Mouse (Mus musculus): ENCODE data around the gene Impdh1.

Gene Impdh1

DNA sequence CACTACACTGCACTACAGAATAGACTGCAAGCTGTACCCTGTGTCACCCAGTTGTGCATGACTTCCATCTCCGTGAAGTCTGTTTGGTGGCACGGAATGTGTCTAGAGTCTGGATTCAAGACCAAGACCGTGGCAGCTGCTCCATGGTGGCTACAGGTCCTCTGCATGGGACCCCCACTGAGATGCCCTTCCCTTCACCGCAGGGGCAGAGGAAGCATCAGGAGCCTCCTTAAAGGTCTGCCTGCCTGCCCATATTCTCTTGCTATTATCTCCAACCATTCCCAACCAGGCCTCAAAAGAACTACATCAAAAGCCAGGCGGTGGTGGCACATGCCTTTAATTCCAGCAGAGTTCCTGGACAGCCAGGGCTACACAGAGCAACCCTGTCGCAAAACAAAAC is 14.2 kb upstream of the Impdh1 start:
- no peak for TF ChIP-seq GATA4 (IDR thresholded peaks at IDR 0.05; ENCODE audit: insufficient replicate concordance, low read length)

DNA sequence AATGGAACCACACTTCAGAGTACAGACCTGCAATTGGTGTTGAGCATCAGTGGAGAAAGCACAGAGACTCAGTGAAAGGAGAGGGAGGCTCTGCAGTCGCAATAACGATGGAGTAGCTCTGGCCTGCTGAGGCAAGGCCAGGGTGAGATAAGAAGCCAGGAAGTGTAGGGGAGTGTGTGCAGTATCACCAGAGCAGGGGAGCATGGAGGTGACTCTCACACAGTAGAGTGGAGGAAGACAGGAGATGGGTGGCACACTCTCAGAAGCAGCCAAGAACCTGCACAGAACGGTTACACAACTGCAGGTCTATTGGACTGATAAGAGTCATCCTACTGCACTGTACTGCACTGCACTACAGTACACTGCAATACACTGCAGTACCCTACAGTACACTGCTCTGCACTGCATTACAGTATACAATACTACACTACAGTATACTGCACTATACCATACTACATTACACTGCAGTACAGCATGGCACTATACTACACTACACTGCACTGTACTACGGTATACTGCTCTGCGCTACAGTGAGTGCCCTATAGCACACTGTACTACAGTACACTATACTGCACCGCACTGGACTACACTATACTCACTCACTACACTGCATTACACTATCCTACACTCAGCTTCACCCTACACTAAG is 13.2 kb upstream of the Impdh1 start:
- no peak for TF ChIP-seq GATA4 (IDR thresholded peaks at IDR 0.05; ENCODE audit: insufficient replicate concordance, low read length)

- TF ChIP-seq GATA4 (IDR thresholded peaks at IDR 0.05; ENCODE audit: insufficient replicate concordance, low read length): no peak
These were observed 983 bp downstream of the Impdh1 start for GRCm38 (mm10) chr6:29215181-29215580.

DNA sequence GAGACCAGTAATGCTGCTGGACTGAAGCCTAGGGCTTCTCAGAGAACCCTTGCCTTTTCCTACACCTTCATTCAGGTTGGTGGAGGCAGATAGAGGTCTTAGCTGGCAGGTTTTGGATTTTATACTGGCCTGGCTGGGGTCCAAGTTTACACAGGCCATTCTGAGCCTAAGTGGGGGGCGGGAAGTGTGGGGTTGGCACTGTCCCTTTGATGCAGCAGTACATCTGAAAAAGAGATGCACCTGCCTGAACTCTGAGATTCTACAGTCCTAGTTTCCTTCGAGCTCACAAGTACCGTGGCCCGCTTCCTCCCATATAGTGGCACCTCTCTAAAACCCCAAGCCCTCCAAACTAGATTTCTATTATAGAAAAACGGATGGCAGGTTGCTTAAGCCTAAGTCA is 1.4 kb downstream of the Impdh1 start:
- no peak for TF ChIP-seq GATA4 (IDR thresholded peaks at IDR 0.05; ENCODE audit: insufficient replicate concordance, low read length)

DNA sequence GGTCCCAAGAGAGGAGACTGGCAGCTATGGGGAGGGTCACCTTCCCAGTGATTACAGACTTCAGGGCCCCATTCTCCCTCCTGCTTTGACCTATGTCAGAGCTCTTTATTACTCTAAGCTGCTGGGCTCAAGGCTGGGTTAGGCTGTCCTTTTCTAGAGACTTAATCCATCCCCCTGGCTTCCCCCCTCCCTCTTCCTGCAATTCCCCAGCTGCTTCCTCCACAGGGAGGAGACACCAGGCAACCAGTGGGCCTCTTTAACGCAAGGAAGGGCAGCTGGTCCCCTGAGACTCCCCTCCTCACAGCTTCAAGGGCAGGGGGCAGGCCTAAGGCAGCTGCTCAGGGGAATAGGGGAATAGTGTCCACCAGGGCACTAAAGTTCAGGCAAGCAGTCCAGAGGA is 1.9 kb downstream of the Impdh1 start:
- no peak for TF ChIP-seq GATA4 (IDR thresholded peaks at IDR 0.05; ENCODE audit: insufficient replicate concordance, low read length)

DNA sequence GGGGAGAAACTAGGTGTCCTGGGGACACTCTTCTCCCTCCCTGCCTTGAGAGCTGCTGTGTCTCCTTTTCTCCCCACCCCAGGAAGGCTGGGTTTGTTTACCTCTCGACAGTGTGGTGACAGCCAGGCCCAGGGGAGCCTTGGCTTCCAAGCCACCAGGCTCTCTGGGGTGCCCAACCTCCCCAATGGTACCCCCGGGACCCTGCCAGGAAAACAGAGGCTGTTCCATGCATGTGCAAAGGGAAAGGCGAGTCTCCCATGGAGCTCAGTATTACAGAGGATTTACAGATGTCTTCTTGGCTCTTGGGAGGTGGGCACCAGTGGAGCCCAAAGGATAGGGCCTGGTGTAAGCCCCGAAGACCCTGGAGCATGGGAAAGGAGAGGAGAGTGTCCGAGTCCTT is 2.7 kb downstream of the Impdh1 start:
- TF ChIP-seq GATA4 (IDR thresholded peaks at IDR 0.05; ENCODE audit: insufficient replicate concordance, low read length): no peak

GRCm38 (mm10) chr6:29211806-29212492 is 4.2 kb downstream of the Impdh1 start:
- TF ChIP-seq GATA4 (IDR thresholded peaks at IDR 0.05; ENCODE audit: insufficient replicate concordance, low read length): no peak

GRCm38 (mm10) chr6:29211146-29211545 is 5.0 kb downstream of the Impdh1 start:
- no peak for TF ChIP-seq GATA4 (IDR thresholded peaks at IDR 0.05; ENCODE audit: insufficient replicate concordance, low read length)

DNA sequence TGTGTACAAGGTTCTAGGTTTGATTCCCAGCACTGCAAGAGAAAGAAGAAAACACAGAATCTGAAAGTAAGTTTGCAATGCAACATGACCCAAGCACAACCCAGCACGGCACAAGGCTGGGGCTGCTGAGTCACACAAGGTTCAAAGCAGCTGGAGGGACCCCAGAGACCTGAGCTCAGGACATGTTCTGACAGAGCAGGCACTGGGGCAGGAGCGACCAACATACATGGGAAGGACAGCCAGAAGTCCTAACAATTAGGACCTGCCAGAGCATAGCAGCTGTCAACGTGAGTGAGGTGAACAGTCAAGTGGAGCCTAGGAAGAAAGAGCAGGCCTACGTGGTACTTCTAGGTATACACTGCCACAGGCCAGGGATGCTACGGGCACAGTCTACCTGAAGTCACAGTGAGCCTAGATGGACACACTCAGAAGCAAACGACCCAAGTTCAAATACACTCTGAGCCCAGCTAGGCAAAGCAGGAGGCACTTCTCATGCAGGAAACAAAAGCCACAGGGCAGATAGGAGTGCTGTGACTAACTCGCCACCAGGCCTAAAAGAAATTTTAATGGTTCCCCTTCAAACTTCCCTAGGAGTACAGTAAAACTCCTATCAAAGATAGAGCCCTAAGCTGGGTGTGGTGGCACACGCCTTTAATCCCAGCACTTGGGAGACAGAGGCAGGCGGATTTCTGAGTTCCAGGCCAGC is 5.8 kb downstream of the Impdh1 start:
- no peak for TF ChIP-seq GATA4 (IDR thresholded peaks at IDR 0.05; ENCODE audit: insufficient replicate concordance, low read length)

DNA sequence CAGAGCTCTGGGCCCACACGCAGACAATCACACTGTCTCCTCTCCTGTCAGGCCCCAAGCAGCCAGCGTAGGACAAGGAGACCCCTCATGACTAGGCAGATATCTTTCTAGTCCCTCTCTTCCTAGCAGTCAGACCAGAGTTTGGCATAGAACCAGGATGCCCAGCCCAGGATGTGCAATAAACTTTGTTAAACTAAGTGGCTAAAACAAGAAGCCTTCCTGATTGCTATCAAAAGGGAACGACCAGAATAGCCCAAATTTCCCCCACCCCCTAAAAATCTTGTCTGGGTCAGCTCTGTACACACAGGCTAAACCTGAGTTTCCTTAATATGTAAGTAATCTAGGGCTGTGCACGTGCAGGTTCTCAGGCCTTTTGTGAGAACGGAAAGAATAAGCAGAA is 8.0 kb downstream of the Impdh1 start:
- TF ChIP-seq GATA4 (IDR thresholded peaks at IDR 0.05; ENCODE audit: insufficient replicate concordance, low read length): peak; percentile 32; the same call in 1 of the 2 replicates

GRCm38 (mm10) chr6:29207017-29207416 is 9.1 kb downstream of the Impdh1 start:
- no peak for TF ChIP-seq GATA4 (IDR thresholded peaks at IDR 0.05; ENCODE audit: insufficient replicate concordance, low read length)

GRCm38 (mm10) chr6:29206006-29206405 is 10.2 kb downstream of the Impdh1 start:
- no peak for TF ChIP-seq GATA4 (IDR thresholded peaks at IDR 0.05; ENCODE audit: insufficient replicate concordance, low read length)

DNA sequence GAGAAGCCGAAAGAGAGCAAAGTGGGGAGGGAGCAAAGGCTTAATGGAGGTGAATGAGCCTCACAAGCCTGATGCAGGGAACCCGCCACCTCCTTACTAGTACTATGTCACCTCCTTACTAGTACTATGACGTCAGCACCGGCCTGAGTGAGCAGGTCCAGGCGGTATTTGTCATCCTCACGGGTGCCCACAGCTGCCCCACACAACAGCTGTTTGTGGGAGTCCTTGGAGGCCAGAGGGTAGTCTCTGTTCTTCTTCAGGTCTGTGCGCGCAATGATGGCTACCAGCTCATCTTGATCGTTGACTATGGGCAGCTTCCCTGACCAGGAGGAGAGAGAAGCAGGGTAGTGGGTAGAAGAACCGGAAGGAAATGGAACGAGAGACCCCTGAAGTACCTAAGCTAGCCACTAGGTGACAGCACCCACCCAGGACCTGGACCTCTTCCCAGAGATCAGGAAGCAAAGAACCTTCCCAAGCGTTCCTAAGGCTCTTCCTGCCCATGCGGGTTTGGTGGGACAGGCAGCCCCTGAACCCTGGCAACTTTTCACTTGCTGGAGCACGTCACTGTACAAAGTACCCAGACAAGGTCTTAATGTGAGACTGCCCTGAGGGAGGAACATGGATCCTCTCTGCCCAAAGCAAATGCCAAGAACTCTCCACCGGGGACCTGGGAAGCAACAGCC is 11.1 kb downstream of the Impdh1 start:
- TF ChIP-seq GATA4 (IDR thresholded peaks at IDR 0.05; ENCODE audit: insufficient replicate concordance, low read length): no peak

DNA sequence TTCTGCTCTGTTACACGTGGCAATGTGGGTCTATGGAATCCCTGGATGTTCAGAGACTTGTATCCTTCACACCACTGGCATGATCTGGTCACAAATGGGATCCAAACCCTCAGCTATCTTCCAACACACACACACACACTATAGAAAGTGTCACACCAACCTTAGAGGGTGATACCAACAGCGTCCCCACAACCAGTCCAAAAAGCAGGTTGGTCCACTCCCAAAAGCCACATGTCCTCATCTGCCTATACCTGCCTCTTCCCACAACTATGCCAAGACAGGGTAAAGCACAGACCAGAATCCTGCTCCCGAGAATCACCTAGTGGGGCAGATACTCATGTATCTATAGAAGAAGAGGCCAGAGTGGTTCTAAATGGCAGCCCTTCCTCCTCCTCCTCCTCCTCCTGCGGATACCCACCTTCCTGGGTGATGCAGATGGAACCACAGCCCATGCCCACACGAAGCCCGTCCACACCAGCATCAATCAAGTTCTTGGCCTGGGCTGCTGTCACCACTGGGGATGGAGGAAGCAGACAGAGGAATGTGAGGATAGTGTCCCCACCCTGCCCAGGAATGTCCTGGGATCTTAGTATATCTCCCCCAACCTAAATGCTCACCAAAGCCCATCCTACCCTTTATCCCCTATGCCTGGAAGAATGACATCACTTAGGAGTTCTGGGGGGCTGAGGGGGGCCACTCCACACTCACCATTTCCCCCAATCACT is 12.1 kb downstream of the Impdh1 start:
- TF ChIP-seq GATA4 (IDR thresholded peaks at IDR 0.05; ENCODE audit: insufficient replicate concordance, low read length): no peak

DNA sequence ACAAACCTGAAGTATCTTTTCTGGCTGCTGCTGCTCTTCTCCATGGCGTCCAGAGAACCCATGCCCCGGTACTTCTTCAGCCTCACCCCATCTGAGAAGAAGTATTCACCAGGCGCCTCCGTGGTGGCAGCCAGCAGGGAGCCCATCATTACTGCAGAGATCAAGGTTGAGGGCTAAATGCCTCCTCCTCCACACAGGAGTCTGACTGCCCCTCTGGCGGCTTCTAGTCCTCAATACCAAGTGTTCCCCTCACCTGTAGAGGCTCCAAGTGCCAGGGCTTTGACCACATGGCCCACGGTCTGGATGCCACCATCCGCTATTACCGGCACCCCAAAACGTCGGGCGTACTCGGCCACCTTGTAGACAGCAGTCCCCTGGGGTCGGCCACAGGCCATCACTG is 13.1 kb downstream of the Impdh1 start:
- no peak for TF ChIP-seq GATA4 (IDR thresholded peaks at IDR 0.05; ENCODE audit: insufficient replicate concordance, low read length)

All from liver, adult (tissue).